Mouse (Mus musculus) forebrain, embryonic 15.5 days (tissue): ENCODE results near the gene 4930564D02Rik. TPM values are rescaled to one million over a fixed set of nuclear protein-coding genes. Genes with fewer than 3 reads are reported as not detected.

Source experiments
- ATAC-seq: fragments of 200-750 bp; cut with Nextera tagmentation; replicated peaks from 2 replicates; pipeline ENCODE4 v1.8.0; 2017; ENCODE audit warnings: mild to moderate bottlenecking, moderate TSS enrichment, moderate library complexity
- H3K27ac ChIP-seq: fragments of 300-500 bp; sonication (generic); replicated peaks from 2 replicates; pipeline ENCODE4 v1.5.1; 2015; ENCODE audit warnings: mild to moderate bottlenecking, inconsistent platforms
- H3K27me3 ChIP-seq: fragments of 300-500 bp; sonication (generic); 2 replicates; pipeline ENCODE4 v1.6.1; 2015; ENCODE audit warnings: inconsistent platforms
- H3K36me3 ChIP-seq: fragments of 300-500 bp; sonication (generic); 2 replicates; pipeline ENCODE4 v1.6.1; 2015; ENCODE audit warnings: mild to moderate bottlenecking, inconsistent platforms
- H3K4me1 ChIP-seq: fragments of 300-500 bp; sonication (generic); 2 replicates; pipeline ENCODE4 v1.6.1; 2015; ENCODE audit warnings: inconsistent platforms
- H3K4me2 ChIP-seq: fragments of 300-500 bp; sonication (generic); replicated peaks from 2 replicates; pipeline ENCODE4 v1.6.1; 2015; ENCODE audit warnings: mild to moderate bottlenecking, inconsistent platforms
- H3K4me3 ChIP-seq: fragments of 300-500 bp; sonication (generic); 2 replicates; pipeline ENCODE4 v1.5.1; 2015; ENCODE audit warnings: mild to moderate bottlenecking, inconsistent platforms
- H3K9ac ChIP-seq: fragments of 300-500 bp; sonication (generic); replicated peaks from 2 replicates; pipeline ENCODE4 v1.6.1; 2015; ENCODE audit warnings: mild to moderate bottlenecking, inconsistent platforms
- H3K9me3 ChIP-seq: fragments of 300-500 bp; sonication (generic); 2 replicates; pipeline ENCODE4 v1.6.1; 2016; ENCODE audit warnings: inconsistent platforms
- WGBS: fragments of 180-500 bp; shearing (Covaris S2); methylation state at CpG from one replicate; pipeline ENCODE4 v1.1.7; 2015; ENCODE audit warnings: mixed read lengths; 5-methylcytosine and 5-hydroxymethylcytosine counted together
- polyA plus RNA-seq: library from polyadenylated mRNA; unstranded; fragments of >200 nt; fragmentation: Nextera tagmentation; extraction: Ambion mirVana; gene quantifications from 2 replicates; pipeline ENCODE4 v1.2.1, GENCODE M21; 2015

The 4930564D02Rik gene
- polyA plus RNA-seq, 1 experiment from 2014 or later, result not detected

DNA sequence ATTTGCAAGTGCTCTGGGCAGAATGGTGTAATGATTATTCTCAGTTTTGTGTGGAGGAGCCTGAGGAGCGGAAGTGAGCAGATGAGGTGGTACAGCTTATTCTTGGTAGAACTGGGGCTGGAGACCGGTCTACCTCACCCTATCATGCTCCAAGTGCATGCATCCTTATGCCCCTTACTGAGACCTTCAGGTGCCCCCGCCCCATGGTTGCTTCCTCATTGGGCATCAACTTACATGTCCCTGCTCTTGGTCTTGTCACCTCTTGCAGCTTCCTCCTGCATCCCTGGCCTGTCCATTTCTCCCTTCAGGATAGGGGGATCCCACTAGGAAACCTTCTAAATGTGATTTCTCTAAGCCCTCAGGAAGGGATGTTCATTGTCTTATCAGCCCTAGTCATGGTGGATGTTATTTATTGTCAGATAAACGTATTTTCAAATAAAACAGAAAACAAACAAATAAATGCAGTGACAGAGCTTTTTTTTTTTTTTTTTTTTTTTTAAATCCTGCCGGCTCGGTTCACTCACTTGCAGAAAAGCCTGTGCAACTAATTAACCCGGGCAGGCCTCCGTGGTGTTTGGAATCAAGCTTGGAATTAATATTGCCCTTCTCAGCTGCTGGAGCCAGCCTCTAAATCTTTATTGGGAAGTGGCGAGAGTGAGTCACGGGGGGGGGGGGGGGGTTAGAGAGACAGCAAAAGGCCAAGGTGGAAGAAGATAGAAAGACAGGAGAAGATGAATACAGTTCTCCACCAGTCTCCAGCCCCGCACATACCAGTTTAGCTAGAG, 26.3 kb downstream of the 4930564D02Rik start:
- Histone ChIP-seq H3K4me2 (no peak overlapping the region), H3K4me1 (no peaks in the 10 kb centered on the region), H3K27ac (no peak overlapping the region), H3K9ac (no peak overlapping the region), H3K27me3 (no peaks in the 10 kb centered on the region), H3K36me3 (no peaks in the 10 kb centered on the region), H3K4me3 (no peak overlapping the region), H3K9me3 (no peaks in the 10 kb centered on the region)
- no peak for ATAC-seq
- 47% methylated on average over 11 of the region's 11 CpGs for WGBS

DNA sequence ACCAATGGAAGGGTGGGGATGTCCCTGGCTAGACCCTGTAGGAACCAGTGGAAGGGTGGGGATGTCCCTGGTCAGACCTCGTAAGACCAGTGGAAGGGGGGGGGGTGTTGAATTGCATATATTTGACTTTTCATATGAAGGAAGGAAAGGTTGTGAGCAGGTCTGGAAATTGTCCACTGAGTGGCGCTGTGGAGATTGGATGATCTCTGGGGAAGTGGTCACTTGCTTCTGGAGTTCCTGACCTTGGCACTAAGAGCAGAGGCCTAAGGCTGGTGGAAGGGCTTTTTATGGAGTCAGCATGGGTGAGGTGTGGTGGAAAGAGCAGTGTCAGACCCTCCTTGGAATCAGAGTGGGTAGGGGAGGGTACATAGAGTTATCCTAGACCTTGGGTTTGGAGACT, 27.8 kb downstream of the 4930564D02Rik start:
- Histone ChIP-seq H3K9ac (no peak overlapping the region), H3K4me1 (0 out of 2 replicates have a peak, but pooled peaks cover 1% of the 10 kb centered on the region), H3K4me2 (no peak overlapping the region), H3K27me3 (no peaks in the 10 kb centered on the region), H3K4me3 (no peak overlapping the region), H3K27ac (no peak overlapping the region), H3K9me3 (no peaks in the 10 kb centered on the region), H3K36me3 (no peaks in the 10 kb centered on the region)
- 71% methylated on average over 2 of the region's 2 CpGs for WGBS
- no peak for ATAC-seq

DNA sequence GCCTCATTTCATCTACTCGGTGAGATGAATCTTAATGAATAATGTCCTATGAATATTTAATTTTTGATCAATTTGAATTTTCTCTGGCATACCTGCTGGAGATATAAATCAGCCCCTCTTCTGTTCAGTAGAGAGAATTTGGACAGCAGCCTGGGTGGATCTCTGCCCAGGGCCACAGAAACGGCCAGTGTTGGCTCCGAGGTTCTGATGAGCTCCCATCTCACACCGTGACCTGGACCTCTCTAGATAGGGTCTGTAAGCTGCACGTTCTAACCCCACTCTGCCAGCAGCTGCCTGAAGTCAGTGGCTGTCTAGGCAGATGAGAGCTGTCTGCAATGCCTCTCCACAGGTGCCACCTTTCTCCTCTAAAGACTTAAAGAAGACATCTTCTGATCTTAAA, 28.4 kb downstream of the 4930564D02Rik start:
- Histone ChIP-seq H3K4me1 (peaks cover 7% of the 10 kb centered on the region; the same call in 1 of the 2 replicates), H3K4me2 (no peak overlapping the region), H3K9ac (no peak overlapping the region), H3K36me3 (no peaks in the 10 kb centered on the region), H3K27ac (no peak overlapping the region), H3K4me3 (no peak overlapping the region), H3K9me3 (no peaks in the 10 kb centered on the region), H3K27me3 (no peaks in the 10 kb centered on the region)
- 81% methylated on average over 5 of the region's 5 CpGs for WGBS
- ATAC-seq, result no peak

DNA sequence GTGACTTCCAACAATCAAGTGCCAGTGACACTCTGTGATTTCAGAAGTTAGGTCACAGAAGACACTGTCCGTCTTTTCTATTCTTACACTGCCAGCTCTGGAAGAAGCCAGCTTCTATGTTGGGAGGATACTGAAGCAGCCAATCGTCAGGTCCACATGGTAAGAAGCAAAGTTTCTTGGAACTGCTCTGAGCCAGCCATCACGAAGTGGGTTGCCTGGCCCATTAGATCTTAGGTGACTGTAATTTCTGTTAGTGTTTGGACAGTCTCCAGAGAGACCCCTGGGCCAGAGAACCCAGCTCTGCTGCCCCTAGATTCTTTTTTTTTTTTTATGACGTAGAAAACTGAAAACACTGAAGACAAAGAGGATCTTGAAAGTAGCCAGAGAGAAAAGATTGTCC, 30.9 kb downstream of the 4930564D02Rik start:
- no peak overlapping the region for H3K27ac ChIP-seq
- no peak overlapping the region for H3K4me2 ChIP-seq
- no peak overlapping the region for H3K9ac ChIP-seq
- H3K4me1 ChIP-seq, result peaks cover 8% of the 10 kb centered on the region; the same call in 1 of the 2 replicates
- no peak for ATAC-seq
- WGBS, result 81% methylated on average over 4 of the region's 4 CpGs
- no peaks in the 10 kb centered on the region for H3K36me3 ChIP-seq
- no peak overlapping the region for H3K4me3 ChIP-seq
- no peaks in the 10 kb centered on the region for H3K27me3 ChIP-seq
- H3K9me3 ChIP-seq, result no peaks in the 10 kb centered on the region

DNA sequence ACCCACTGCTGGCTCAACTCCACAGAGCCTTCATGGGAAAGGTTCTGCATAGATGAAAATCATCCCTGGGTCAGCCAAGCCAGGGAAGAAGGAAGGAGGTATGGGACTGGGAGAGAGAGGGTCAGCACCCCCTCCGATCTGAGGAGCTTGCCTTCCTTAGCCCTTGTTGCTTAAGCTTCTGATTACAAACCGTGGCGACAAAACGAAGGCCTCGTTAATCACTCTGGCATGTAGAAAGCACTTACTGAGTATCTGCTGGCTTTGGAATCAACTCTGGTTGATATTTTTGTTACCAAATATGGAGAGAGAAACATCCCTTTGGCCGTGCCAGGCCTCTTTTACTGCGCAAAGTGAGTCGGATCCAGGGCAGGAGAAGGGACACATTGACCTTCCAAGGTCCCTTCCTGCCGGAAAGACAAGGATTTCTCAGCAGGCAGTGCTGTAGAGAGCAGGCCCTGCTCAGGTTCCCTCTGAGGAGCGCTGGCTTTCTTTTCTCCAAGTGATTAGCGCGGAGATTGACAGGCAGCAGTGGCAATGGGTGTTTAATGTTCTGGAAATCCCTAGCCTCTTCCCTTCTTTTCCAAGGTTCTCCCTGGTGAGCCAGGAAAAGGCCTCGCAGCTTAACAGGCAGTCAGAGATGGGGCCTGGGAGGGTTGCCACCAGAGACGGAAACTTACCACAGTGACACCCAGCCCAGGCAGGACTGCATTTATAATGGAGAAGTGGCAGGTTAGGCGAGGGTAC, 33.1 kb downstream of the 4930564D02Rik start:
- Histone ChIP-seq H3K4me3 (no peak overlapping the region), H3K4me2 (no peak overlapping the region), H3K27ac (no peak overlapping the region), H3K27me3 (no peaks in the 10 kb centered on the region), H3K36me3 (no peaks in the 10 kb centered on the region), H3K9me3 (no peaks in the 10 kb centered on the region), H3K4me1 (peaks cover 8% of the 10 kb centered on the region; the same call in 1 of the 2 replicates), H3K9ac (no peak overlapping the region)
- no peak; the same call in 1 of the 2 replicates for ATAC-seq
- 10% methylated on average over 15 of the region's 15 CpGs for WGBS

DNA sequence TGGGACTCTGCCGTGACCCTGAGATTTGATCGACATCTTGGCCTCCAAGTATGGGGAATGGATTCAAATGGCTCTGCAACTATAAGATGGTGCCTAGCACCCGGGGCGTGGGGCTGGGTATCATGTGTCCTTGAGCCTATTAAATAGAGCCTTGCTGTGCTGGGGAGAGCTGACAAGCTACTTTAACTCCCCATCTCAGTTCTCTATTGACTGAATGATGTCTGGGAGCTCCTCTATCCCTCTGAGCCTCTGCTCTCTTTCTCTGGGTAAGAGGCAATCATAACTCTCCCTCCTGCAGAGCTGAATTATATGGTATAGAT, 33.6 kb downstream of the 4930564D02Rik start:
- H3K4me3 ChIP-seq, result no peak overlapping the region
- H3K9me3 ChIP-seq, result no peaks in the 10 kb centered on the region
- no peak for ATAC-seq
- no peak overlapping the region for H3K27ac ChIP-seq
- no peak overlapping the region for H3K9ac ChIP-seq
- WGBS, result 28% methylated on average over 4 of the region's 4 CpGs
- H3K4me2 ChIP-seq, result no peak overlapping the region
- H3K4me1 ChIP-seq, result peaks cover 8% of the 10 kb centered on the region; the same call in 1 of the 2 replicates
- no peaks in the 10 kb centered on the region for H3K27me3 ChIP-seq
- H3K36me3 ChIP-seq, result no peaks in the 10 kb centered on the region

DNA sequence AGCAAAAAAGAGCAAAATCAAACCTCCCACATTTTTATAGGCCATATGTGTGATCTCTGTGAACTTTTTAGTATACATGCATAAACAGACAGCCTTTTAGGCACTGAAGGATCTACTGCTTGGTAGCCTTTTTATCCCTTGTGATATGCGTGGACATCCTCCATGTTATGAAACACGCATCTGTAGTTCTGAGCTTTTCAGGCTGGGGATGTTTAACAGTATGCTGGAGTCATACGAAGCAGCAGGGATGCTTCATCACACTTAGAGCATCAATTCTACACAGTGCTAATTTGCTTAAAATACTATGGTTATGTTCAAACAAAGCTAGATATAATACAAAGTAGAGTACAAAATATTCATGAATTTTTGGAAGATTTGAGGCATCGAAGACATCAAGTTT, 39.2 kb downstream of the 4930564D02Rik start:
- no peak overlapping the region for H3K9ac ChIP-seq
- 92% methylated on average over 4 of the region's 4 CpGs for WGBS
- H3K4me2 ChIP-seq, result no peak overlapping the region
- no peaks in the 10 kb centered on the region for H3K27me3 ChIP-seq
- no peak overlapping the region for H3K4me3 ChIP-seq
- H3K27ac ChIP-seq, result no peak overlapping the region
- H3K36me3 ChIP-seq, result no peaks in the 10 kb centered on the region
- no peaks in the 10 kb centered on the region for H3K9me3 ChIP-seq
- ATAC-seq, result no peak
- no peaks in the 10 kb centered on the region for H3K4me1 ChIP-seq

DNA sequence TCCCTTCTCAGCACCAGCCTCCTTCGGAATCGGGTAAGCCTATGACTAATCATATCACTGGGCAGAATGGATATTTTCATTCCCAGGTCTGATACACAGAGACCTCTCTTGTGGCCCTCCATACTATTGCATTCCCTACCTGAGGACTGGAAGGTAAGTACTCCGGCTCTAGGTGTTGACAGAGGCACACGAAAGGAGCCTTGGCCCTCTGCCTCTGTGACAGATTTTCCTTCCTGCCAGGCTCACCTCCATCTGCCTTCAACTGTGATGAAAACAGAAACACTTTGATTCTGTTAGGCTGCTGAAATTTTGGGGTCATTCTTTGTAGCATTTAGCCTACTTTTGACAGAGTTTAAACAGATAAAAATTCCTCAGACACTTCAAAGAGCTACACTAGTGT, 47.2 kb downstream of the 4930564D02Rik start:
- no peak for ATAC-seq
- Histone ChIP-seq H3K4me3 (no peak overlapping the region), H3K9me3 (no peaks in the 10 kb centered on the region), H3K9ac (no peak overlapping the region), H3K36me3 (no peaks in the 10 kb centered on the region), H3K4me2 (no peak overlapping the region), H3K27me3 (no peaks in the 10 kb centered on the region), H3K27ac (no peak overlapping the region), H3K4me1 (no peaks in the 10 kb centered on the region)
- WGBS, result 88% methylated on average over 4 of the region's 4 CpGs

DNA sequence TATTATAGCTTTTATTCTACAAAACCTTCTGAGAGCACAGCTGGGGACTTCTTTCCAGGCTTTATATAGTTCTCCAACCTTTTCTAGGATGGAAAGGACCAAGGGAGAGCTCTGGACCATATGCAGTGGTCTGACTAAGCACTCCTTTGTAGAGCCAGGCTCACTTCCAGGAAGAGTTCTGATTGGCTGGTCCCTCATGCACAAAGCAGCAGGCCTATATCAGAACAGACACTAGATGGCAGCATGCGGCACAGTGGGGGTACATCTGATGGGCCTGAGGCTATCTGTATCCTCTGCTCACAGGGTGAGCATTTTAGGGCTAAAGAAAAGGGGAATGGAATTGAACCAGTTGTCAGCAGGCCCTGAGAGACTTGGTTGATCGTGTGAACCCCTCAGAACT, 47.6 kb downstream of the 4930564D02Rik start:
- H3K36me3 ChIP-seq, result no peaks in the 10 kb centered on the region
- no peak overlapping the region for H3K4me2 ChIP-seq
- no peaks in the 10 kb centered on the region for H3K4me1 ChIP-seq
- H3K9me3 ChIP-seq, result no peaks in the 10 kb centered on the region
- H3K4me3 ChIP-seq, result no peak overlapping the region
- peak; percentile 57 for ATAC-seq
- no peak overlapping the region for H3K27ac ChIP-seq
- H3K9ac ChIP-seq, result no peak overlapping the region
- no peaks in the 10 kb centered on the region for H3K27me3 ChIP-seq
- WGBS, result 18% methylated on average over 2 of the region's 2 CpGs

DNA sequence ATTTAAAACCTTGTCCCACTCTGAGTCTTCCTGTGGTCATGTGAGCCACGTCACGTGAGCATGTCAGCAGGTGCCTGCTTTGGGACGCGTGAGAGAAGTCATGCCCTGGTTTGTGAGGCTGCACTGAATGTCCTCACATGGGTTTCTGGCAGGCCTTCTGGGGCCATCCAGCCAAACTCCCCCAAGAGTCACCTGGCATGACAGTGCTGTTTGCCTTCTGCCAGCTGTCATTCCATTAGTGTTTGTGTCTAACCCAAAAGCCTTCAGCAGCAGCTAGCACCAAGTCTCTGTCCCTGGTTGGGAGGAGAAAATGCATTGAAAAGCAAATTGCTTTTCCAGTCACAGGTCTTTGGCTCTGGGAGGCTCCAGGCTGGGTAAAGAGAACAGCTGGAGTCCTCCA, 50.0 kb downstream of the 4930564D02Rik start:
- H3K27me3 ChIP-seq, result no peaks in the 10 kb centered on the region
- no peaks in the 10 kb centered on the region for H3K36me3 ChIP-seq
- no peak overlapping the region for H3K27ac ChIP-seq
- H3K4me3 ChIP-seq, result no peak overlapping the region
- no peaks in the 10 kb centered on the region for H3K4me1 ChIP-seq
- no peak overlapping the region for H3K4me2 ChIP-seq
- WGBS, result 95% methylated on average over 4 of the region's 4 CpGs
- no peak overlapping the region for H3K9ac ChIP-seq
- H3K9me3 ChIP-seq, result no peaks in the 10 kb centered on the region
- ATAC-seq, result no peak

DNA sequence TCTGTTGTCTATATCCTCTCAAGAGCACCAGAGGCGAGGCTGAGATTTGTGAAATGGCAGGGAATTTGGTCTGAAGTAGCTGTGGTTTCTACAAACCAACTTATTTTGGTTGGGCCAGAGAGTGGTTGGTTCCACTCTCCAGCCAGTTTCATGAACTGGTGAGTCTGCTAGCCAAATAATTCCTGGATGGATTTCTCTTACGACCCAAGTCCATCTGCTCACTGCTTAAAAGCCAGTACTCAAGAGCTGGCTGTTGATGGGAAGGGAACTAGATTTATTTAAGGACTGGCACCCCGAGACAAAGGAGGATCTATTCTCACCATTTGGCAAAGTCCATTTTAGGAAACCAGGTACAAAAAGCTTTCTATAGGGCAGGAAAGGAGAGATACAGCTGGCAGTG, 57.1 kb downstream of the 4930564D02Rik start:
- H3K9me3 ChIP-seq, result no peaks in the 10 kb centered on the region
- H3K4me3 ChIP-seq, result no peak overlapping the region
- H3K27ac ChIP-seq, result no peak overlapping the region
- ATAC-seq, result no peak
- WGBS, result 85% methylated on average over 3 of the region's 3 CpGs
- no peaks in the 10 kb centered on the region for H3K27me3 ChIP-seq
- no peaks in the 10 kb centered on the region for H3K36me3 ChIP-seq
- 0 out of 2 replicates have a peak, but pooled peaks cover 3% of the 10 kb centered on the region for H3K4me1 ChIP-seq
- H3K9ac ChIP-seq, result no peak overlapping the region
- no peak overlapping the region for H3K4me2 ChIP-seq

DNA sequence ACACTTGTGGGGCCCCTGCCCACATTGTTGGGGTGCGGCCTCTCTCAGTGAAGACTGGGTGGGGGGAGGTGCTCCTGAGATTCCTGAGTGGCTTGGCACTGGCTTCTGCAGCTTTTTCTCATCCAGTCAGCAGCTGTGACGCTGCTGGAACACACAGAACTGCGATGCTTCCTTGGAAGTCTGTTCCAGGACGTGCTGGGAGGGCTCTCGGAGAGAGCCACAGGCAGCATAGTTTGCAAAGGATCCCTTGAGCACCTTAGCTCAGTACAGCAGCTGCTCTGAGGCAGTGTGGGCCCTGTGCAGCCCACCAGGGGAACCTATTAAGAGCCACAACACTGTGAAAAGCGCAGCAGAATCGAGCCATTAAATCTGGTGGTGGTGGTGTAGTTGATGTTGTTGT, 61.2 kb downstream of the 4930564D02Rik start:
- H3K27ac ChIP-seq, result no peak overlapping the region
- 43% methylated on average over 7 of the region's 7 CpGs for WGBS
- 0 out of 2 replicates have a peak, but pooled peaks cover 3% of the 10 kb centered on the region for H3K4me1 ChIP-seq
- H3K9ac ChIP-seq, result no peak overlapping the region
- 0 out of 2 replicates have a peak, but pooled peaks have one; percentile 35 for ATAC-seq
- H3K27me3 ChIP-seq, result no peaks in the 10 kb centered on the region
- H3K4me3 ChIP-seq, result no peak overlapping the region
- H3K36me3 ChIP-seq, result no peaks in the 10 kb centered on the region
- H3K4me2 ChIP-seq, result no peak overlapping the region
- H3K9me3 ChIP-seq, result no peaks in the 10 kb centered on the region
